Mouse (Mus musculus) megakaryocyte, embryonic 14.5 days (primary cell): ENCODE data around the gene Rps8.

ENCODE experiments used
- FLI1 ChIP-seq: IDR thresholded peaks from 2 replicates; pipeline ENCODE4 v1.6.1; 2012; ENCODE audit warnings: low read length, inconsistent platforms, mixed read lengths
- GATA1 ChIP-seq: IDR thresholded peaks from 3 replicates; pipeline ENCODE4 v1.6.1; 2012; ENCODE audit warnings: mixed read lengths, low read length, inconsistent platforms, borderline replicate concordance

GRCm38 (mm10) chr4:117123546-117124217 is 32.4 kb downstream of the Rps8 start:
- TF ChIP-seq GATA1: no peak
- TF ChIP-seq FLI1: no peak
